Mouse (Mus musculus) embryonic facial prominence, embryonic 13.5 days (tissue): ENCODE measurements around the gene Capn13. TPM values are rescaled to one million over a fixed set of nuclear protein-coding genes. Genes with fewer than 3 reads are reported as not detected.
A peak's percentile ranks its signal among the peaks of the same experiment; 100 is the strongest.
"Not testable (repeated sequence)": the region's sequence is repeated elsewhere in the genome, so short reads cannot be mapped to it uniquely, and the experiment has no call there.

ENCODE experiments used
- ATAC-seq: fragments of 200-750 bp; cut with Nextera tagmentation; 2 replicates; pipeline ENCODE4 v1.8.0; 2017; ENCODE audit warnings: low read depth; ENCODE audit not compliant: insufficient number of reproducible peaks, insufficient read depth, low FRiP score, low TSS enrichment
- H3K27ac ChIP-seq: fragments of 300-500 bp; sonication (generic); 2 replicates; pipeline ENCODE4 v1.5.1; 2015; ENCODE audit warnings: moderate library complexity, mild to moderate bottlenecking, inconsistent platforms
- H3K27me3 ChIP-seq: fragments of 300-500 bp; sonication (generic); 2 replicates; pipeline ENCODE4 v1.6.1; 2015; ENCODE audit warnings: mild to moderate bottlenecking, inconsistent platforms
- H3K36me3 ChIP-seq: fragments of 300-500 bp; sonication (generic); 2 replicates; pipeline ENCODE4 v1.6.1; 2015; ENCODE audit warnings: mild to moderate bottlenecking, inconsistent platforms
- H3K4me1 ChIP-seq: fragments of 300-500 bp; sonication (generic); 2 replicates; pipeline ENCODE4 v1.6.1; 2015; ENCODE audit warnings: inconsistent platforms
- H3K4me2 ChIP-seq: fragments of 300-500 bp; sonication (generic); 2 replicates; pipeline ENCODE4 v1.6.1; 2015; ENCODE audit warnings: moderate library complexity, mild to moderate bottlenecking, inconsistent platforms
- H3K4me3 ChIP-seq: fragments of 300-500 bp; sonication (generic); 2 replicates; pipeline ENCODE4 v1.5.1; 2015; ENCODE audit warnings: mild to moderate bottlenecking, inconsistent platforms
- H3K9ac ChIP-seq: fragments of 300-500 bp; sonication (generic); 2 replicates; pipeline ENCODE4 v1.6.1; 2015; ENCODE audit warnings: mild to moderate bottlenecking, inconsistent platforms
- H3K9me3 ChIP-seq: fragments of 300-500 bp; sonication (generic); 2 replicates; pipeline ENCODE4 v1.6.1; 2016; ENCODE audit warnings: inconsistent platforms
- WGBS: fragments of 180-500 bp; shearing (Covaris S2); methylation state at CpG from one replicate; pipeline ENCODE4 v1.1.7; 2015; ENCODE audit warnings: mixed read lengths; 5-methylcytosine and 5-hydroxymethylcytosine counted together
- polyA plus RNA-seq: library from polyadenylated mRNA; unstranded; fragments of >200 nt; fragmentation: Nextera tagmentation; extraction: Ambion mirVana; gene quantifications from 2 replicates; pipeline ENCODE4 v1.2.1, GENCODE M21; 2015

Gene Capn13
- polyA plus RNA-seq, 1 experiment from 2014 or later, result not detected

DNA sequence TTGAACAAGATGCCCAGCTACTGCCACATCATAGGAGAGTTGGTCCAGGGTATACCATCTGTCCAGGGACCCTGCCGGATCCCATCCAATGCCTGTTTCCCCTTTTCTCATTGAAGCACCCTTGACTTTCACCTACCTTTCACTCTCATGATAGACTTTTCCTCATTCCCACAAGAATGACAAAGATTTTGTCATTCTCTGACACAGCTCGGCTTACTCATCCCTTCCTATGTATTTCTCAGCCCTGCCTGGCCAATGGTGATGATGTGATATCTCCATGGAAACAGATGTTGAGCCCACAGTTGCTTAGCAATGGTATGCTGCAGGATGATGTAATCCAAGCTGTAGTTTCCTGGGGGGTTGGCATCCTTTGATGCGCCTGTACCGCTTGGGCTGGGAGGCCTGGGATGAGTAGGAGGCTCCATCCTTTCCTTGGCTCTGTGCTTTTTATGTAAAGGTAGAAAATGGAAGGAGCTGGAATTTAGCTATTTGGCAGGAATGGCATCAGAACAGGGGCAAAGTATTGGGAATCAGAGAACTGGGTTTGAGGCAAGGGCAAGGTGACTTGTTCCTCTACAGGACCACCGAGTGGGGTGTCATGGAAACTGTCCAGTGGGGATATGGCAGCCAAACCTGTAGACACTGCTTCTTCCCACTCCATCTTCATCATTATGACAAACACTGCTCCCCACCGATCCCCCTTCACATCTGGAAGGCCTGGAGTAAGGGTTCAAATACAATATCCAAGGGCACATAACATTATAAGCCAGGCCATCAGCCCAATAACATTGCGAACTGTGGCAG is 128.7 kb downstream of the Capn13 start:
- ATAC-seq, result no peak
- no peak overlapping the region for H3K27ac ChIP-seq
- no peak overlapping the region for H3K4me3 ChIP-seq
- 0 out of 2 replicates have a peak, but pooled peaks cover 4% of the 10 kb centered on the region for H3K9me3 ChIP-seq
- no peaks in the 10 kb centered on the region for H3K4me1 ChIP-seq
- H3K36me3 ChIP-seq, result no peaks in the 10 kb centered on the region
- H3K9ac ChIP-seq, result no peak overlapping the region
- H3K27me3 ChIP-seq, result no peaks in the 10 kb centered on the region; the same call in 1 of the 2 replicates
- WGBS, result 82% methylated on average over 7 of the region's 7 CpGs
- no peak overlapping the region for H3K4me2 ChIP-seq

DNA sequence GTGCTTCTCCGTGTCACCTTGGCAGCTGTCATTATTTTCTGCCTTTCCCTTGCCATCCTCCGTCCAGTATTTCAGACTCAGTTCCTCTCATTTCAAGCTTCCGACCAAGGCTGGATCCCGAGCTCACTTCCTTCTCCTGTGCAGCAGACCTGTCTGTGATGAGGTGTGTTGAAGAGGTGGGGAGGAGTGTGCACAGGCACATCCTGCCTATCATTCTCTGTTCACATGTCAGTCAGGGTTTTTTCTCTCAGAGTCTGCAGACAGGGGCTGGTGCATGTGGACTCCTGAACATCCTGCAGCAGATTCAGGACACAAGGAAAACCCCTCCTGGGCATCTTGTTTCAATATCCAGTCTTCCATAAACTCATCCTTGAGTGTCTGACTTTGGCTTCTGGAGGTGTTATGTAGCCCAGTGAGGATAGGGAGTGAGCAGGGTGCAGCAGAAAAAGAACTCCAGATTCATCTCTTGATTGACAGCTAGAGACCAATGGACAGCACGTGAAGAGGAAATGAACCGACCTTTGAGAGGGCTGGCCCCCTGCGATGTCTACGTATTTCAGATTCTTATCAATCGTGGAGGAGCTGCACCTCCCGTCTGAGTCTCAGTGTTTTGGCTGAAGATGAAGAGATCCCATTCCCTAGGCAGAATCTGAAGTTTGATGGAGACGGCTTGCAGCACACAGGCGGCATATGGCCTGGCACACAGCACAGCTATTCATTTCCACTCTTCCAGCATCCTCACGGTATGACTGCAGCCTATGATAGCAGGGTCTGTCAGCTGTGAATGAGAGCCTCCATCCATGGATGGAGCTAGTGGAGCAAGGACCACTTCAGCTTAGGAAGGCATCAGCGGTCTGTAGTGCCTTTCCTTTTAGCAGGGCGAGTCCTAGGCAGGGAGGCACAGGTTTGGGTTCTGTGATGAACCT is 129.5 kb downstream of the Capn13 start:
- WGBS, result 73% methylated on average over 15 of the region's 15 CpGs

DNA sequence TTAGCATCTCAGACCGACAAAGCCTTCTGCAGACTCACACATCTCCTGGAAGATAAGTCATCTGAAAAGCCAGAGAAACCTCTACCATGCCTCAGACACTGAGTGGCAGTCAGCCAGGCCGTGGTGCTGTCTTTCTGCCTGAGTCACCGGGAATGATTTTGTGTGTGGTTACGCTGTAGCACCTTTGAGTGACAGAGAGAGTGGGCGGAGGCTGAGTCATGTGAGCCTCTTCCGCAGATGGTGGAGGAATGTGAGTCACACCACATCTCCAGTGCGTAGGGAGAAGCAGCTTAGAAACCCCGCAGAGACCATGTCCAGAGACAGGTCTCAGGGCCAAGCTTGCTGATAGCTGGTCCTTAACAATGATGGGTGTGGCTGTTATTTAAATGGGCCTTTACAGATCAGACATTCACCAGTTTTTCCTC is 137.6 kb downstream of the Capn13 start:
- Histone ChIP-seq H3K27ac (no peak overlapping the region), H3K27me3 (no peaks in the 10 kb centered on the region), H3K9ac (no peak overlapping the region), H3K4me3 (no peak overlapping the region), H3K36me3 (no peaks in the 10 kb centered on the region), H3K4me1 (peaks cover 6% of the 10 kb centered on the region; the same call in 1 of the 2 replicates), H3K9me3 (0 out of 2 replicates have a peak, but pooled peaks cover 4% of the 10 kb centered on the region), H3K4me2 (no peak overlapping the region)
- WGBS, result 75% methylated on average over 8 of the region's 8 CpGs
- ATAC-seq, result no peak

More for the DNA sequence above, 129.5 kb downstream of the Capn13 start:
- H3K4me2 ChIP-seq, result no peak overlapping the region
- no peak overlapping the region for H3K9ac ChIP-seq
- no peak overlapping the region for H3K27ac ChIP-seq
- H3K36me3 ChIP-seq, result no peaks in the 10 kb centered on the region
- no peaks in the 10 kb centered on the region; the same call in 1 of the 2 replicates for H3K27me3 ChIP-seq
- H3K4me1 ChIP-seq, result no peaks in the 10 kb centered on the region
- no peak overlapping the region for H3K4me3 ChIP-seq
- 0 out of 2 replicates have a peak, but pooled peaks cover 4% of the 10 kb centered on the region for H3K9me3 ChIP-seq
- no peak for ATAC-seq

DNA sequence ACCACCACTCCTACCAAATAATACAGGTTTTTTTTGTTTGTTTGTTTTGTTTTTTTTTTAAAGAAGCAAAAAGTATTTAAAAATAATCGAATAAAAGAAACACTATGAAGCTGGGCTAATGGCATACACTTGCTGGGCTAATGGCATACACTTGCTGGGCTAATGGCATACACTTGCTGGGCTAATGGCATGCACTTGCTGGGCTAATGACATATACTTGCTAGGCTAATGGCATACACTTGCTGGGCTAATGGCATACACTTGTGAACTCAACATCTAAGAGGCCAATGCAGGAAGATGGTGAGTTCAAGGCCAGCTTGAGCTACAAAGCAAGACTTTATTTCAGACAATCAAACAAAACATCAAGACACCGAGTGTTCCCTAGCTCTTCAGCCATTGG is 138.1 kb downstream of the Capn13 start:
- peaks cover 6% of the 10 kb centered on the region; the same call in 1 of the 2 replicates for H3K4me1 ChIP-seq
- no peak for ATAC-seq
- no peak overlapping the region for H3K9ac ChIP-seq
- no peaks in the 10 kb centered on the region for H3K36me3 ChIP-seq
- H3K4me3 ChIP-seq, result no peak overlapping the region
- no peak overlapping the region for H3K27ac ChIP-seq
- H3K9me3 ChIP-seq, result no peaks in the 10 kb centered on the region
- H3K4me2 ChIP-seq, result no peak overlapping the region
- H3K27me3 ChIP-seq, result no peaks in the 10 kb centered on the region
- 89% methylated on average over 2 of the region's 2 CpGs for WGBS

DNA sequence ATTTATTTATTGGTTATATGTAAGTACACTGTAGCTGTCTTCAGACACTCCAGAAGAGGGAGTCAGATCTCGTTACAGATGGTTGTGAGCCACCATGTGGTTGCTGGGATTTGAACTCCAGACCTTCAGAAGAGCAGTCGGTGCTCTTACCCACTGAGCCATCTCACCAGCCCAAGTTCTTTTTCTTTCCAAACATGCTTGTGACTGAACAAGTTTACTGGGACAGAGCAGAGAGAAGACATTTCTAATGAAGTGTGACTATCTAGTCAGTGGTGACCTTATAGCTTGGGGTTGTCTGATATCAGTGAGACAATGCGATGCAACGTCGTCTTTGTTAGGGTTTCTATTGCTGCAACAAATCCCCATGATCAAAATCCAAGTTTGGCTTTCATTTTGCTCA is 141.4 kb downstream of the Capn13 start:
- H3K9me3 ChIP-seq, H3K4me2 ChIP-seq, H3K27ac ChIP-seq, H3K4me1 ChIP-seq, H3K27me3 ChIP-seq, H3K36me3 ChIP-seq, H3K4me3 ChIP-seq, H3K9ac ChIP-seq, ATAC-seq: not testable (repeated sequence)
- 93% methylated on average over 5 of the region's 5 CpGs for whole genome bisulfite sequencing

DNA sequence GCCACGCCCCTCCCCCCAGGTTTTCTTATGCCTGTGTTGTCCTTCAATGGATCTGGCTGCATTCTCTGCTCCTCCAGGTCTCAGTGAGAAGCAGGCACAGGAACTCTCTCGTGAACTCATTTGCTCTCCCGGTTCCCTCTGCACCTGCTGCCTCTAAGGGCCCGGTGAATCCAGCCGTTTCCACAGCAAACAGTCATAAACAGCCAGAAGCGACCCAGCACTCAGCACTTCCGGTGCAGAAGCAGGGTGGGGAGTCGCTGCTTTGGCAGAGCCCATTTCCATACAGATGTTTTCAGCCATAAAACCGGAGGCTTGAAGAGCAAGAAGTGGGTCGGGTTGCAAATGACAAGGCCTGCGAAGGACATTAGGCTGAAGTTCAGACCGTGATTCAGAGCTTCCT is 142.0 kb downstream of the Capn13 start:
- Histone ChIP-seq H3K4me2 (0 out of 2 replicates have a peak overlapping the region, but pooled peaks have one; percentile 5), H3K4me3 (no peak overlapping the region), H3K36me3 (no peaks in the 10 kb centered on the region), H3K9me3 (no peaks in the 10 kb centered on the region), H3K27me3 (no peaks in the 10 kb centered on the region), H3K4me1 (peaks cover 6% of the 10 kb centered on the region; the same call in 1 of the 2 replicates), H3K9ac (no peak overlapping the region), H3K27ac (no peak overlapping the region)
- no peak for ATAC-seq
- 44% methylated on average over 12 of the region's 12 CpGs for WGBS
